Mouse (Mus musculus) lung, embryonic 16.5 days (tissue): ENCODE results near the gene Gm10662. TPM values are rescaled to one million over a fixed set of nuclear protein-coding genes. Genes with fewer than 3 reads are reported as not detected.
"Not testable (repeated sequence)": the region's sequence is repeated elsewhere in the genome, so short reads cannot be mapped to it uniquely, and the experiment has no call there.

Experiments used
- ATAC-seq: fragments of 200-750 bp; cut with Nextera tagmentation; 2 replicates; pipeline ENCODE4 v1.8.0; 2017; ENCODE audit warnings: low read depth, mild to moderate bottlenecking, moderate library complexity
- H3K27ac ChIP-seq: fragments of 300-500 bp; sonication (generic); 2 replicates; pipeline ENCODE4 v1.5.1; 2014; ENCODE audit warnings: mild to moderate bottlenecking, control low read depth, low read length
- H3K27me3 ChIP-seq: fragments of 300-500 bp; sonication (generic); 2 replicates; pipeline ENCODE4 v1.6.1; 2014; ENCODE audit warnings: low read depth, low read length, mixed read lengths; ENCODE audit not compliant: control insufficient read depth, insufficient read depth
- H3K36me3 ChIP-seq: fragments of 300-500 bp; sonication (generic); 2 replicates; pipeline ENCODE4 v1.6.1; 2014; ENCODE audit warnings: low read length; ENCODE audit not compliant: control insufficient read depth, insufficient read depth
- H3K4me1 ChIP-seq: fragments of 300-500 bp; sonication (generic); replicated peaks from 2 replicates; pipeline ENCODE4 v1.6.1; 2014; ENCODE audit warnings: low read length, mixed read lengths; ENCODE audit not compliant: control insufficient read depth, insufficient read depth
- H3K4me2 ChIP-seq: fragments of 300-500 bp; sonication (generic); 2 replicates; pipeline ENCODE4 v1.6.1; 2014; ENCODE audit warnings: low read depth, low read length, control low read depth
- H3K4me3 ChIP-seq: fragments of 300-500 bp; sonication (generic); 2 replicates; pipeline ENCODE4 v1.5.1; 2014; ENCODE audit warnings: mild to moderate bottlenecking, low read length, control low read depth
- H3K9ac ChIP-seq: fragments of 300-500 bp; sonication (generic); 2 replicates; pipeline ENCODE4 v1.6.1; 2014; ENCODE audit warnings: low read length, control low read depth
- H3K9me3 ChIP-seq: fragments of 300-500 bp; sonication (generic); 2 replicates; pipeline ENCODE4 v1.6.1; 2016; ENCODE audit warnings: low read length; ENCODE audit not compliant: control insufficient read depth
- whole genome bisulfite sequencing: fragments of 180-500 bp; shearing (Covaris S2); extraction: QIAGEN DNeasy Blood & Tissue Kit; methylation state at CpG from one replicate; pipeline ENCODE4 v1.1.7; 2014; 5-methylcytosine and 5-hydroxymethylcytosine counted together
- polyA plus RNA-seq: library from polyadenylated mRNA; unstranded; fragments of >200 nt; fragmentation: Nextera tagmentation; extraction: Ambion mirVana; gene quantifications from 2 replicates; pipeline ENCODE4 v1.2.1, GENCODE M21; 2015

Gm10662 gene
- not detected in 2 replicates for polyA plus RNA-seq

GRCm38 (mm10) chr7:23144380-23144779, at the start of gene Gm10662:
TSS of gene Gm10662 (minus strand) at chr7:23144480.
- not testable (repeated sequence) for H3K4me1 ChIP-seq, H3K27ac ChIP-seq, H3K27me3 ChIP-seq, ATAC-seq, H3K9ac ChIP-seq, H3K4me2 ChIP-seq, H3K36me3 ChIP-seq, H3K4me3 ChIP-seq, H3K9me3 ChIP-seq
- WGBS = no CpG with 5 or more reads among the region's 1 CpGs

GRCm38 (mm10) chr7:23163505-23163904, 19.2 kb upstream of the Gm10662 start:
- H3K4me2 ChIP-seq, H3K27me3 ChIP-seq, H3K36me3 ChIP-seq, H3K9me3 ChIP-seq, H3K9ac ChIP-seq, H3K27ac ChIP-seq, H3K4me1 ChIP-seq, H3K4me3 ChIP-seq, ATAC-seq: not testable (repeated sequence)
- WGBS = 86% methylated on average over 10 of the region's 10 CpGs

Other genes with a start within 250 kb of the Gm10662 start
- not detected in 2 replicates for gene Gm4214, start 159.8 kb downstream of the Gm10662 start, polyA plus RNA-seq
- gene Gm4216, start 124.6 kb downstream of the Gm10662 start, polyA plus RNA-seq = not detected in 2 replicates
- gene Vmn1r163, start 88.9 kb downstream of the Gm10662 start, polyA plus RNA-seq = not detected in 2 replicates
- not detected in 2 replicates for gene Gm8720, start 77.0 kb downstream of the Gm10662 start, polyA plus RNA-seq
- not detected in 2 replicates for gene Vmn1r165, start 72.9 kb upstream of the Gm10662 start, polyA plus RNA-seq
- gene Vmn1r166, start 107.2 kb upstream of the Gm10662 start, polyA plus RNA-seq = not detected in 2 replicates
- not detected in 2 replicates for gene Gm6902, start 134.4 kb upstream of the Gm10662 start, polyA plus RNA-seq
- gene Nlrp4e, start 156.7 kb upstream of the Gm10662 start, polyA plus RNA-seq = not detected in 2 replicates
- not detected in 2 replicates for gene Nlrp5, start 241.4 kb upstream of the Gm10662 start, polyA plus RNA-seq